Mouse (Mus musculus) heart, adult 18-20 months (tissue): ENCODE measurements around the gene Nme7. TPM values are rescaled to one million over a fixed set of nuclear protein-coding genes. Genes with fewer than 3 reads are reported as not detected.

Experiments
- DNase-seq, 2 experiments: peaks; one replicate each; pipeline ENCODE4 v3.0.0; 2021 to 2022; ENCODE audit warnings: mixed read lengths in 1 of 2
- total RNA-seq, 2 experiments: library from RNA; stranded (reverse); gene quantifications; 2 replicates each; pipeline ENCODE4 v1.2.3; 2021

Nme7 gene
- total RNA-seq, 2 experiments from 2014 or later = 3.1 to 3.8 TPM

GRCm38 (mm10) chr1:164440230-164440629 lies 136.3 kb downstream of the Nme7 start:
- DNase-seq = no peak

- no peak for DNase-seq
Measured at GRCm38 (mm10) chr1:164440708-164441407, 136.9 kb downstream of the Nme7 start.

GRCm38 (mm10) chr1:164441408-164441974 lies 137.6 kb downstream of the Nme7 start:
- no peak for DNase-seq

GRCm38 (mm10) chr1:164445620-164446162 lies 141.8 kb downstream of the Nme7 start:
- DNase-seq = no peak

- no peak for DNase-seq
Measured at GRCm38 (mm10) chr1:164446535-164446934, 142.6 kb downstream of the Nme7 start.

GRCm38 (mm10) chr1:164447521-164447920 lies 143.6 kb downstream of the Nme7 start:
- no peak for DNase-seq

GRCm38 (mm10) chr1:164449626-164450025 lies 145.7 kb downstream of the Nme7 start:
- peak in 1 of 2 experiments; percentile 41 for DNase-seq

GRCm38 (mm10) chr1:164450231-164450630 lies 146.3 kb downstream of the Nme7 start:
- no peak for DNase-seq

GRCm38 (mm10) chr1:164450644-164451043 lies 146.7 kb downstream of the Nme7 start:
- no peak for DNase-seq

GRCm38 (mm10) chr1:164451346-164451745 lies 147.4 kb downstream of the Nme7 start:
- no peak for DNase-seq

GRCm38 (mm10) chr1:164452580-164452979 lies 148.7 kb downstream of the Nme7 start:
- no peak for DNase-seq

- DNase-seq = no peak
Measured at GRCm38 (mm10) chr1:164453146-164453545, 149.2 kb downstream of the Nme7 start.

GRCm38 (mm10) chr1:164453739-164454138 lies 149.8 kb downstream of the Nme7 start:
- no peak for DNase-seq

GRCm38 (mm10) chr1:164454747-164455400 lies 151.0 kb downstream of the Nme7 start:
- DNase-seq = peak; percentile 52 to 70

GRCm38 (mm10) chr1:164455614-164456013 lies 151.7 kb downstream of the Nme7 start:
- peak in 1 of 2 experiments; percentile 33 for DNase-seq

- peak in 1 of 2 experiments; percentile 39 for DNase-seq
Measured at GRCm38 (mm10) chr1:164456065-164456464, 152.1 kb downstream of the Nme7 start.

- no peak for DNase-seq
Measured at GRCm38 (mm10) chr1:164456731-164457130, 152.8 kb downstream of the Nme7 start.

GRCm38 (mm10) chr1:164457531-164458244 lies 153.8 kb downstream of the Nme7 start:
- DNase-seq = peak in 1 of 2 experiments; percentile 70

GRCm38 (mm10) chr1:164458245-164458613 lies 154.3 kb downstream of the Nme7 start, which contains the start of gene Atp1b1:
Gene Atp1b1 (minus strand): TSS chr1:164458355.
- peak; percentile 84 to 90 for DNase-seq

- peak in 1 of 2 experiments; percentile 58 for DNase-seq
Measured at GRCm38 (mm10) chr1:164458621-164459051, 154.7 kb downstream of the Nme7 start.

- no peak for DNase-seq
Measured at GRCm38 (mm10) chr1:164459127-164459905, 155.4 kb downstream of the Nme7 start.
